Mouse (Mus musculus): ENCODE results near the gene Atf7.
"Not testable (repeated sequence)": the region's sequence is repeated elsewhere in the genome, so short reads cannot be mapped to it uniquely, and the experiment has no call there.

Atf7 gene

GRCm38 (mm10) chr15:102624970-102625686 lies at the start of gene Atf7, which contains the start of gene Gm28047:
Gene Atf7, minus strand, starts transcription at chr15:102625464.
Gene Gm28047, minus strand, starts transcription at chr15:102625067.
- peak; percentile 100 for DNase-seq (ENCODE audit: low spot score in 2 of 2)

- peak; percentile 28 to 51 for DNase-seq (ENCODE audit: low spot score in 2 of 2)
These were observed 48.3 kb upstream of the Atf7 start for GRCm38 (mm10) chr15:102673548-102673947.

- peak; percentile 24 to 26 for DNase-seq (ENCODE audit: low spot score in 2 of 2)
These were observed 47.2 kb upstream of the Atf7 start, which contains the start of gene Atp5g2 for GRCm38 (mm10) chr15:102672215-102673071. Gene Atp5g2, minus strand, starts transcription at chr15:102672352.

- DNase-seq (ENCODE audit: low spot score in 2 of 2): peak; percentile 74 to 85
These were observed 46.5 kb upstream of the Atf7 start for GRCm38 (mm10) chr15:102671721-102672214.

GRCm38 (mm10) chr15:102670767-102671575 lies 45.7 kb upstream of the Atf7 start:
- DNase-seq (ENCODE audit: low spot score in 2 of 2): peak; percentile 96 to 97

- DNase-seq (ENCODE audit: low spot score in 2 of 2): no peak
These were observed 45.0 kb upstream of the Atf7 start for GRCm38 (mm10) chr15:102670281-102670680.

GRCm38 (mm10) chr15:102669571-102669970 lies 44.3 kb upstream of the Atf7 start:
- DNase-seq (ENCODE audit: low spot score in 2 of 2): no peak

GRCm38 (mm10) chr15:102665494-102665893 lies 40.2 kb upstream of the Atf7 start:
- peak in 1 of 2 experiments; percentile 26 for DNase-seq (ENCODE audit: low spot score in 2 of 2)

- no peak for DNase-seq (ENCODE audit: low spot score in 2 of 2)
These were observed 38.6 kb upstream of the Atf7 start for GRCm38 (mm10) chr15:102663825-102664224.

GRCm38 (mm10) chr15:102662601-102663000 lies 37.3 kb upstream of the Atf7 start:
- DNase-seq (ENCODE audit: low spot score in 2 of 2): not testable (repeated sequence)

GRCm38 (mm10) chr15:102657926-102658381 lies 32.7 kb upstream of the Atf7 start:
- DNase-seq (ENCODE audit: low spot score in 2 of 2): no peak

- DNase-seq (ENCODE audit: low spot score in 2 of 2): no peak
These were observed 31.4 kb upstream of the Atf7 start for GRCm38 (mm10) chr15:102656658-102657057.

- DNase-seq (ENCODE audit: low spot score in 2 of 2): not testable (repeated sequence)
These were observed 26.8 kb upstream of the Atf7 start for GRCm38 (mm10) chr15:102651928-102652660.

- no peak for DNase-seq (ENCODE audit: low spot score in 2 of 2)
These were observed 25.8 kb upstream of the Atf7 start for GRCm38 (mm10) chr15:102651107-102651506.

GRCm38 (mm10) chr15:102635817-102636216 lies 10.6 kb upstream of the Atf7 start:
- no peak for DNase-seq (ENCODE audit: low spot score in 2 of 2)

GRCm38 (mm10) chr15:102634684-102635083 lies 9.4 kb upstream of the Atf7 start:
- DNase-seq (ENCODE audit: low spot score in 2 of 2): no peak

- no peak for DNase-seq (ENCODE audit: low spot score in 2 of 2)
These were observed 407 bp upstream of the Atf7 start for GRCm38 (mm10) chr15:102625687-102626055.

- peak; percentile 6 to 19 for DNase-seq (ENCODE audit: low spot score in 2 of 2)
These were observed 834 bp downstream of the Atf7 start for GRCm38 (mm10) chr15:102624291-102624969.

GRCm38 (mm10) chr15:102623121-102623520 lies 2.1 kb downstream of the Atf7 start:
- no peak for DNase-seq (ENCODE audit: low spot score in 2 of 2)

GRCm38 (mm10) chr15:102622536-102622935 lies 2.7 kb downstream of the Atf7 start:
- no peak for DNase-seq (ENCODE audit: low spot score in 2 of 2)

All from urinary bladder, postnatal 36 days (tissue).